Comparison of ENCODE assay signal across 8 mouse cellular contexts in genomic region chr8:70896316-70897020, GRCm38 (mm10). TPM values are rescaled to one million over a fixed set of nuclear protein-coding genes. Genes with fewer than 3 reads are reported as not detected.
DNase-seq lines count a peak whose midpoint lies in the region; ATAC-seq and TF ChIP-seq lines count a peak whose summit lies in the region.

No protein-coding gene starts in this region.

- peak overlapping the region; percentile 79 for H3K4me3 ChIP-seq in cerebellum, adult 2 months (replicated peaks; ENCODE audit: insufficient read depth, low read depth, low read length)
- H3K4me3 ChIP-seq in thymus, adult 2 months (ENCODE audit: control insufficient read depth, insufficient read depth, low read length): peak overlapping the region; percentile 66
- peak overlapping the region; percentile 79 for H3K4me3 ChIP-seq in limb, embryonic 11.5 days (ENCODE audit: low read depth, low read length)
- H3K4me3 ChIP-seq in stomach, embryonic 15.5 days (replicated peaks): peak overlapping the region; percentile 89

- WGBS in cerebellum, adult 2 months: under 1% methylated on average over 25 of the region's 25 CpGs
- WGBS in thymus, adult 2 months: 2% methylated on average over 25 of the region's 25 CpGs
- WGBS in limb, embryonic 11.5 days: 4% methylated on average over 25 of the region's 25 CpGs
- WGBS in stomach, embryonic 15.5 days: 2% methylated on average over 25 of the region's 25 CpGs

- peak overlapping the region; percentile 89 for H3K9ac ChIP-seq in limb, embryonic 11.5 days (ENCODE audit: low read length)
- peak overlapping the region; percentile 97 for H3K9ac ChIP-seq in stomach, embryonic 15.5 days

- no peak for TF ChIP-seq POLR2A in cerebellum, adult 2 months (IDR thresholded peaks at IDR 0.05; ENCODE audit: borderline replicate concordance, insufficient read depth, low read length)
- TF ChIP-seq POLR2A in thymus, adult 2 months (IDR thresholded peaks at IDR 0.05; ENCODE audit: control insufficient read depth, extremely low read depth, insufficient read depth, low read length, poor library complexity): no peak

- peak overlapping the region; percentile 94 for H3K4me2 ChIP-seq in limb, embryonic 11.5 days (ENCODE audit: low read depth, severe bottlenecking)
- peak overlapping the region; percentile 88 for H3K4me2 ChIP-seq in stomach, embryonic 15.5 days

- H3K9me3 ChIP-seq in limb, embryonic 11.5 days (ENCODE audit: control insufficient read depth, low read length): no peaks in the 10 kb centered on the region
- H3K9me3 ChIP-seq in stomach, embryonic 15.5 days: no peaks in the 10 kb centered on the region

- H3K27ac ChIP-seq in cerebellum, adult 2 months (ENCODE audit: insufficient read depth, low read length): no peak overlapping the region
- H3K27ac ChIP-seq in thymus, adult 2 months (ENCODE audit: control insufficient read depth, insufficient read depth, low read length): no peak overlapping the region
- peak overlapping the region; percentile 30; the same call in 1 of the 2 replicates for H3K27ac ChIP-seq in limb, embryonic 11.5 days (replicated peaks; ENCODE audit: low read depth, low read length)
- H3K27ac ChIP-seq in stomach, embryonic 15.5 days: peak overlapping the region; percentile 68; the same call in 1 of the 2 replicates

- H3K27me3 ChIP-seq in cerebellum, adult 2 months (ENCODE audit: control insufficient read depth, insufficient read depth, low read length): no peaks in the 10 kb centered on the region
- H3K27me3 ChIP-seq in thymus, adult 2 months (ENCODE audit: control insufficient read depth, insufficient read depth, low read length): peaks cover 4% of the 10 kb centered on the region; the same call in 1 of the 2 replicates
- H3K27me3 ChIP-seq in limb, embryonic 11.5 days (ENCODE audit: control insufficient read depth, insufficient read depth, low read length): peaks cover 22% of the 10 kb centered on the region
- H3K27me3 ChIP-seq in stomach, embryonic 15.5 days (replicated peaks): peaks cover 23% of the 10 kb centered on the region

- peaks cover 14% of the 10 kb centered on the region for H3K36me3 ChIP-seq in thymus, adult 2 months (ENCODE audit: control insufficient read depth, insufficient read depth, low read length)
- peaks cover 12% of the 10 kb centered on the region for H3K36me3 ChIP-seq in limb, embryonic 11.5 days (ENCODE audit: control insufficient read depth, insufficient read depth, low read length)
- H3K36me3 ChIP-seq in stomach, embryonic 15.5 days: peaks cover 17% of the 10 kb centered on the region

- no peak for ATAC-seq in limb, embryonic 11.5 days (ENCODE audit: insufficient number of reproducible peaks, low FRiP score, low TSS enrichment, low read depth)
- ATAC-seq in stomach, embryonic 15.5 days (ENCODE audit: insufficient read depth, low FRiP score, low read depth): no peak
- no peak for ATAC-seq in inflammation-experienced regulatory T-cells, adult 6 months

- H3K4me1 ChIP-seq in cerebellum, adult 2 months (ENCODE audit: control insufficient read depth, insufficient read depth, low read length): 0 out of 2 replicates have a peak, but pooled peaks cover 3% of the 10 kb centered on the region
- H3K4me1 ChIP-seq in thymus, adult 2 months (replicated peaks; ENCODE audit: control insufficient read depth, insufficient read depth, low read length): peaks cover 15% of the 10 kb centered on the region
- H3K4me1 ChIP-seq in limb, embryonic 11.5 days (ENCODE audit: control insufficient read depth, insufficient read depth, low read length): peaks cover 12% of the 10 kb centered on the region
- peaks cover 27% of the 10 kb centered on the region for H3K4me1 ChIP-seq in stomach, embryonic 15.5 days

- no peak for TF ChIP-seq CTCF in cerebellum, adult 2 months (IDR thresholded peaks at IDR 0.05; ENCODE audit: borderline replicate concordance, insufficient read depth, low read depth, low read length)
- TF ChIP-seq CTCF in thymus, adult 2 months (IDR thresholded peaks at IDR 0.05; ENCODE audit: borderline replicate concordance, control insufficient read depth, extremely low read depth, insufficient read depth, low read length, poor library complexity): no peak

- DNase-seq in cerebellum, adult 2 months: peak in 1 of 2 experiments; percentile 23
- no peak for DNase-seq in cerebellum, postnatal 36 days
- DNase-seq in thymus, adult 2 months: no peak
- DNase-seq in thymus, postnatal 25 days: no peak
- peak; percentile 40 for DNase-seq in limb, embryonic 11.5 days (ENCODE audit: low spot score)
- no peak for DNase-seq in layer of hippocampus, adult 9-11 months

RNA-seq across cellular contexts. Expression of gene Rpl18a, which starts 0.7 kb away (rescaled TPM):
- polyA plus RNA-seq in cerebellum, adult 2 months (2012; rRNA removed): 1,458 and 1,510 TPM in 2 replicates
- 7,420 and 8,337 TPM in 2 replicates for polyA plus RNA-seq in thymus, adult 2 months (2012; rRNA removed)
- 3,769 and 3,846 TPM in 2 replicates for polyA plus RNA-seq in limb, embryonic 11.5 days (2014; fragmentation: Nextera tagmentation; extraction: Ambion mirVana)
- 3,920 and 3,932 TPM in 2 replicates for polyA plus RNA-seq in stomach, embryonic 15.5 days (2015; fragmentation: Nextera tagmentation; extraction: Ambion mirVana)
- over 10,000 TPM in 2 of 3 experiments, 1,000 to 10,000 TPM in 1; 6,080 to 11,053 (median 10,917) TPM for polyA plus RNA-seq in inflammation-experienced regulatory T-cells, adult 6 months (2017; shearing (Covaris generic))

RNA-seq across cellular contexts. Expression of gene Slc5a5, which starts 3.9 kb away (rescaled TPM):
- 6.7 and 6.9 TPM in 2 replicates for polyA plus RNA-seq in cerebellum, adult 2 months (2012; rRNA removed)
- 0.80 and 1.4 TPM in 2 replicates for polyA plus RNA-seq in thymus, adult 2 months (2012; rRNA removed)
- polyA plus RNA-seq in limb, embryonic 11.5 days (2014; fragmentation: Nextera tagmentation; extraction: Ambion mirVana): 0.09 and 0.34 TPM in 2 replicates
- polyA plus RNA-seq in stomach, embryonic 15.5 days (2015; fragmentation: Nextera tagmentation; extraction: Ambion mirVana): 4.1 and 6.0 TPM in 2 replicates
- polyA plus RNA-seq in inflammation-experienced regulatory T-cells, adult 6 months (2017; shearing (Covaris generic)): not detected

RNA-seq across cellular contexts. Expression of gene Map1s, which starts 9.3 kb away (rescaled TPM):
- polyA plus RNA-seq in cerebellum, adult 2 months (2012; rRNA removed): 53.4 and 53.7 TPM in 2 replicates
- 145 and 151 TPM in 2 replicates for polyA plus RNA-seq in thymus, adult 2 months (2012; rRNA removed)
- 42.3 and 44.8 TPM in 2 replicates for polyA plus RNA-seq in limb, embryonic 11.5 days (2014; fragmentation: Nextera tagmentation; extraction: Ambion mirVana)
- 39.5 and 44.7 TPM in 2 replicates for polyA plus RNA-seq in stomach, embryonic 15.5 days (2015; fragmentation: Nextera tagmentation; extraction: Ambion mirVana)
- 10 to 100 TPM; 13.9 to 16.7 (median 13.9) TPM for polyA plus RNA-seq in inflammation-experienced regulatory T-cells, adult 6 months (2017; shearing (Covaris generic))

RNA-seq across cellular contexts. Expression of gene Ccdc124, which starts 22.7 kb away (rescaled TPM):
- 123 and 145 TPM in 2 replicates for polyA plus RNA-seq in cerebellum, adult 2 months (2012; rRNA removed)
- 51.8 and 53.4 TPM in 2 replicates for polyA plus RNA-seq in thymus, adult 2 months (2012; rRNA removed)
- polyA plus RNA-seq in limb, embryonic 11.5 days (2014; fragmentation: Nextera tagmentation; extraction: Ambion mirVana): 154 and 161 TPM in 2 replicates
- polyA plus RNA-seq in stomach, embryonic 15.5 days (2015; fragmentation: Nextera tagmentation; extraction: Ambion mirVana): 90.9 and 91.3 TPM in 2 replicates
- 100 to 1,000 TPM in 1 of 3 experiments, 10 to 100 TPM in 2; 54.2 to 120 (median 63.1) TPM for polyA plus RNA-seq in inflammation-experienced regulatory T-cells, adult 6 months (2017; shearing (Covaris generic))

RNA-seq across cellular contexts. Expression of gene Kcnn1, which starts 33.4 kb away (rescaled TPM):
- polyA plus RNA-seq in cerebellum, adult 2 months (2012; rRNA removed): 19.4 and 22.1 TPM in 2 replicates
- polyA plus RNA-seq in thymus, adult 2 months (2012; rRNA removed): 4.2 and 6.4 TPM in 2 replicates
- polyA plus RNA-seq in limb, embryonic 11.5 days (2014; fragmentation: Nextera tagmentation; extraction: Ambion mirVana): 3.8 and 3.9 TPM in 2 replicates
- polyA plus RNA-seq in stomach, embryonic 15.5 days (2015; fragmentation: Nextera tagmentation; extraction: Ambion mirVana): 1.5 and 2.1 TPM in 2 replicates
- not detected for polyA plus RNA-seq in inflammation-experienced regulatory T-cells, adult 6 months (2017; shearing (Covaris generic))

Comparison
In these comparisons a context has a peak if more than half of its experiments do, and no peak if none do; other contexts are left out.
1. H3K27ac ChIP-seq: peak in limb, embryonic 11.5 days (single experiment) and stomach, embryonic 15.5 days (single experiment); none in cerebellum, adult 2 months (single experiment) and thymus, adult 2 months (single experiment).
2. Peak in every context shown above with its lines, with median percentiles within 50 percentile points of each other: H3K4me3 ChIP-seq.